Mouse (Mus musculus) heart, embryonic 15.5 days (tissue): ENCODE results near the gene Pdap1. TPM values are rescaled to one million over a fixed set of nuclear protein-coding genes. Genes with fewer than 3 reads are reported as not detected.
A peak's percentile ranks its signal among the peaks of the same experiment; 100 is the strongest.
"Not testable (repeated sequence)": the region's sequence is repeated elsewhere in the genome, so short reads cannot be mapped to it uniquely, and the experiment has no call there.

Source experiments
- ATAC-seq: fragments of 200-750 bp; cut with Nextera tagmentation; replicated peaks from 2 replicates; pipeline ENCODE4 v1.8.0; 2017; ENCODE audit warnings: low read depth, moderate TSS enrichment; ENCODE audit not compliant: insufficient number of reproducible peaks, insufficient read depth, low FRiP score
- H3K27ac ChIP-seq: fragments of 300-500 bp; sonication (generic); 2 replicates; pipeline ENCODE4 v1.5.1; 2015; ENCODE audit warnings: mild to moderate bottlenecking, inconsistent platforms
- H3K27me3 ChIP-seq: fragments of 300-500 bp; sonication (generic); 2 replicates; pipeline ENCODE4 v1.6.1; 2015; ENCODE audit warnings: inconsistent platforms
- H3K36me3 ChIP-seq: fragments of 300-500 bp; sonication (generic); 2 replicates; pipeline ENCODE4 v1.6.1; 2015; ENCODE audit warnings: mild to moderate bottlenecking, inconsistent platforms
- H3K4me1 ChIP-seq: fragments of 300-500 bp; sonication (generic); replicated peaks from 2 replicates; pipeline ENCODE4 v1.6.1; 2015; ENCODE audit warnings: inconsistent platforms
- H3K4me2 ChIP-seq: fragments of 300-500 bp; sonication (generic); 2 replicates; pipeline ENCODE4 v1.6.1; 2015; ENCODE audit warnings: inconsistent platforms, mild to moderate bottlenecking, moderate library complexity
- H3K4me3 ChIP-seq: fragments of 300-500 bp; sonication (generic); 2 replicates; pipeline ENCODE4 v1.5.1; 2015; ENCODE audit warnings: mild to moderate bottlenecking, inconsistent platforms
- H3K9ac ChIP-seq: fragments of 300-500 bp; sonication (generic); 2 replicates; pipeline ENCODE4 v1.6.1; 2015; ENCODE audit warnings: mild to moderate bottlenecking, inconsistent platforms
- H3K9me3 ChIP-seq: fragments of 300-500 bp; sonication (generic); replicated peaks from 2 replicates; pipeline ENCODE4 v1.6.1; 2016; ENCODE audit warnings: inconsistent platforms
- WGBS: fragments of 180-500 bp; shearing (Covaris S2); methylation state at CpG from one replicate; pipeline ENCODE4 v1.1.7; 2015; ENCODE audit warnings: mixed read lengths; 5-methylcytosine and 5-hydroxymethylcytosine counted together
- polyA plus RNA-seq: library from polyadenylated mRNA; unstranded; fragments of >200 nt; fragmentation: Nextera tagmentation; extraction: Ambion mirVana; gene quantifications from 2 replicates; pipeline ENCODE4 v1.2.1, GENCODE M21; 2015

The Pdap1 gene
- polyA plus RNA-seq, 1 experiment from 2014 or later, result 65.4 TPM

GRCm38 (mm10) chr5:145147748-145148147 lies 7.7 kb upstream of the Pdap1 start:
- no peaks in the 10 kb centered on the region for H3K9me3 ChIP-seq
- no peak overlapping the region for H3K9ac ChIP-seq
- H3K36me3 ChIP-seq, result peaks cover 99% of the 10 kb centered on the region
- no peak for ATAC-seq
- H3K4me1 ChIP-seq, result no peaks in the 10 kb centered on the region
- no peak overlapping the region for H3K27ac ChIP-seq
- 86% methylated on average over 5 of the region's 5 CpGs for WGBS
- no peak overlapping the region for H3K4me3 ChIP-seq
- no peaks in the 10 kb centered on the region for H3K27me3 ChIP-seq
- no peak overlapping the region for H3K4me2 ChIP-seq

DNA sequence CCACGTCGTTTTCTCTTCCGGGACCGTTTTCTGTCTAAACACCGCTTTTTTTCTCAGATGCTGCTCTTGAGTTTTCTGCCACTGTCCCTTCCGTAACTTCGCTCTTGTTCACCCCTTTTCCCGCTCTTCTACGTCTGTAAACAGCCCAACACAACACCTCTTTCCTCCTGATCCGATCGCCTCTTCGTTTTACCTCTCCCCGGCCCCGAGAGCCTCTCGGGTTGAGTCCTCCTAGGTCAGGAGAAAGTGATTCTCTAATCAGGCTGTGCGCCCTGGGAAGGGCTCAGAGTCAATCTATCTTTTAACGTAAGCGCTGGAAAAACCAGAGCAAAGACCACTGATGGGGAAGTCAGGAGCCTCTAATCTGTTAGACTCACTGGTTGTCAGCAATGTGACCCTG lies 573 bp upstream of the Pdap1 start:
- Histone ChIP-seq H3K27ac (peak overlapping the region; percentile 92), H3K4me2 (peak overlapping the region; percentile 75), H3K27me3 (no peaks in the 10 kb centered on the region), H3K4me3 (peak overlapping the region; percentile 83), H3K9me3 (no peaks in the 10 kb centered on the region), H3K4me1 (peaks cover 30% of the 10 kb centered on the region), H3K36me3 (peaks cover 56% of the 10 kb centered on the region), H3K9ac (peak overlapping the region; percentile 88)
- ATAC-seq, result no peak
- under 1% methylated on average over 18 of the region's 18 CpGs for WGBS

- H3K4me3 ChIP-seq, result peak overlapping the region; percentile 83
- peaks cover 56% of the 10 kb centered on the region for H3K36me3 ChIP-seq
- no peak for ATAC-seq
- no peaks in the 10 kb centered on the region for H3K27me3 ChIP-seq
- WGBS, result 8% methylated on average over 6 of the region's 6 CpGs
- peak overlapping the region; percentile 75 for H3K4me2 ChIP-seq
- H3K9me3 ChIP-seq, result no peaks in the 10 kb centered on the region
- no peak overlapping the region for H3K27ac ChIP-seq
- H3K9ac ChIP-seq, result peak overlapping the region; percentile 88
- peaks cover 30% of the 10 kb centered on the region for H3K4me1 ChIP-seq
Measured at GRCm38 (mm10) chr5:145138836-145139235, 1.2 kb downstream of the Pdap1 start.

- not testable (repeated sequence) for H3K27me3 ChIP-seq, ATAC-seq, H3K27ac ChIP-seq, H3K4me2 ChIP-seq, H3K4me3 ChIP-seq, H3K9ac ChIP-seq, H3K9me3 ChIP-seq
- Histone ChIP-seq H3K36me3 (peaks cover 80% of the 10 kb centered on the region), H3K4me1 (peaks cover 18% of the 10 kb centered on the region)
- WGBS, result 86% methylated on average over 6 of the region's 6 CpGs
Measured at GRCm38 (mm10) chr5:145133275-145133674, 6.8 kb downstream of the Pdap1 start.

DNA sequence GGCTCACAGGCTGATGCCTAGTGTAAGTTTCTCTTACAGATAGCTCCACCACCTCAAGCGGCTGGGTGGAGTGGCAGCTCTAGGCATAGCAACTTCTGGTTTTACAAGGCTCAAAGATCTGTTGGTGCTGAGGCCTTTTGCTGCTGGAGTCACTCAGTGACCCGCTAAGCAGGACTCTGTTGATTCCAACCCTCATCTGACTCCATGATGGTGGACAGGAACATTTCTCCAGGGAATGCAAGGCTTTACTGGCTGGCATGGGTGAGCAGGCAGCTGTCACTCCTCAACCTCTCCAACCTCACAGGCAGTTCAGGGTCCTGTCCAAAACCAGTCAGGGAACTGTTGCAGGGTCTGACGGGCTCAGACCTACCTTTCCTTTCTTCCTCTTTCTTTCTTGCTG lies 9.0 kb downstream of the Pdap1 start:
- Histone ChIP-seq H3K27ac (0 out of 2 replicates have a peak overlapping the region, but pooled peaks have one; percentile 49), H3K9me3 (no peaks in the 10 kb centered on the region)
- 94% methylated on average over 3 of the region's 3 CpGs for WGBS

GRCm38 (mm10) chr5:145130191-145130590 lies 9.8 kb downstream of the Pdap1 start:
- H3K27ac ChIP-seq, result 0 out of 2 replicates have a peak overlapping the region, but pooled peaks have one; percentile 49
- WGBS, result 79% methylated on average over 11 of the region's 11 CpGs
- ATAC-seq, result no peak

More for the DNA sequence above, 9.0 kb downstream of the Pdap1 start:
- Histone ChIP-seq H3K4me3 (no peak overlapping the region), H3K9ac (no peak overlapping the region), H3K36me3 (peaks cover 88% of the 10 kb centered on the region), H3K27me3 (no peaks in the 10 kb centered on the region), H3K4me2 (no peak overlapping the region), H3K4me1 (0 out of 2 replicates have a peak, but pooled peaks cover 9% of the 10 kb centered on the region)
- ATAC-seq, result no peak

GRCm38 (mm10) chr5:145129773-145130172 lies 10.3 kb downstream of the Pdap1 start:
- H3K9ac ChIP-seq, H3K4me3 ChIP-seq, H3K9me3 ChIP-seq, H3K27me3 ChIP-seq, ATAC-seq, H3K4me1 ChIP-seq, H3K4me2 ChIP-seq: not testable (repeated sequence)
- 67% methylated on average over 5 of the region's 6 CpGs for WGBS
- Histone ChIP-seq H3K36me3 (peaks cover 88% of the 10 kb centered on the region), H3K27ac (0 out of 2 replicates have a peak overlapping the region, but pooled peaks have one; percentile 49)

More at GRCm38 (mm10) chr5:145130191-145130590, 9.8 kb downstream of the Pdap1 start:
- 0 out of 2 replicates have a peak, but pooled peaks cover 9% of the 10 kb centered on the region for H3K4me1 ChIP-seq
- H3K9me3 ChIP-seq, result no peaks in the 10 kb centered on the region
- no peak overlapping the region for H3K4me3 ChIP-seq
- H3K9ac ChIP-seq, result no peak overlapping the region
- H3K36me3 ChIP-seq, result peaks cover 88% of the 10 kb centered on the region
- H3K4me2 ChIP-seq, result no peak overlapping the region
- no peaks in the 10 kb centered on the region for H3K27me3 ChIP-seq

DNA sequence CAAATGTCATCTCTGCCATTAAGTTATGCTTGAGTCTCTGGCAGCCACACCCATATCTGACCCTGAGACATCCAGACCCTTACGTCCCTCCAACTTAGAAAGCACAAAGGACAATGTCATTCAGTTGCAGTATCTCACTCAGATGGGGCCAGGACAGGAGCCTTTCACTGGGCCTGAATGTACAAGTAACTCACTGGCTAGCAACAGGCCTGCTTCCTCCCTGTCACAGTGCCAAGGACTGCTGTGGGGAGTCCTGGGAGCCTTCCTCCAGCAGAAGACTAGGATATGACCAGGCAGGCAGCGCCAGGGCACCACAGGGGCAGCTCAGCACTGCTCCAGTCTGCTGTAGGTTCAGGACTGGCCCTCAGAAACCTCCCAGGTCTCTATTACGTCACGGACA lies 10.9 kb downstream of the Pdap1 start:
- no peaks in the 10 kb centered on the region for H3K27me3 ChIP-seq
- no peak overlapping the region for H3K4me2 ChIP-seq
- 0 out of 2 replicates have a peak, but pooled peaks have one; percentile 36 for ATAC-seq
- H3K9ac ChIP-seq, result no peak overlapping the region
- H3K4me1 ChIP-seq, result 0 out of 2 replicates have a peak, but pooled peaks cover 9% of the 10 kb centered on the region
- peaks cover 88% of the 10 kb centered on the region for H3K36me3 ChIP-seq
- no peaks in the 10 kb centered on the region for H3K9me3 ChIP-seq
- peak overlapping the region; percentile 24 for H3K27ac ChIP-seq
- H3K4me3 ChIP-seq, result no peak overlapping the region
- 77% methylated on average over 4 of the region's 4 CpGs for WGBS

DNA sequence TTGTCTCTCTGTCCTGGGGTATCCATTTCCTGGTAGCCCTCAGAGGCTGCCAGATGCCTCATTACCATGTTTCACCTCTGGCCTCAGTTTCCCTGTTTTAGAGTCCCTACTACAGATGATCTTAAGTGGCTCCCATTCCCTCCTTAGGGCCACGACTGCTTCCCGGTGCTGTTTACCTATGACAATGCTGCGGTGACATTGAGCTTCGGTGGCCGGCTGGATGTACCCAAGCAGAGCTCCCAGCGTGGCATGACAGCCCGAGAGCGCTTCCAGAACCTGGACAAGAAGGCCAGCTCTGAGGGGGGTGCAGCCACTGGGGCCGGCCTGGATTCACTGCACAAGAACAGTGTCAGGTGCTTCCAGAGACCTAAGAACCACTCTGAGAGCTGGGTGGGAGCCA lies 13.5 kb downstream of the Pdap1 start:
- WGBS, result 91% methylated on average over 9 of the region's 9 CpGs
- no peak for ATAC-seq
- H3K36me3 ChIP-seq, result peaks cover 86% of the 10 kb centered on the region

DNA sequence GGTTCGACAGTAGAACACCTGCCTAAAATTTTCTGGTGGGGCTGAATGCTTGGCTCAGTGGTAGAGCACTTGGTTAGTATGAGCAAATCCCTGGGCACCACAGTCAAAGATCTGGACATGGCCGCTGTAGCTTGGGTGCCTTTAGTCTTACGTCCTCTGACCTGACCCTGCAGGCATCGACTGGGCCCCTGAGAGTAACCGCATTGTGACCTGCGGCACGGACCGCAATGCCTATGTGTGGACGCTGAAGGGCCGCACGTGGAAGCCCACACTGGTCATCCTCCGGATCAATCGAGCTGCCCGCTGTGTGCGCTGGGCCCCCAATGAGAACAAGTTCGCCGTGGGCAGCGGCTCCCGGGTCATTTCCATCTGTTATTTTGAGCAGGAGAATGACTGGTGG lies 16.6 kb downstream of the Pdap1 start:
- peaks cover 59% of the 10 kb centered on the region for H3K36me3 ChIP-seq
- no peaks in the 10 kb centered on the region for H3K9me3 ChIP-seq
- peaks cover 22% of the 10 kb centered on the region for H3K4me1 ChIP-seq
- H3K27me3 ChIP-seq, result no peaks in the 10 kb centered on the region
- no peak overlapping the region for H3K9ac ChIP-seq
- no peak overlapping the region for H3K4me2 ChIP-seq
- no peak overlapping the region for H3K27ac ChIP-seq
- 93% methylated on average over 19 of the region's 19 CpGs for WGBS
- no peak for ATAC-seq
- no peak overlapping the region for H3K4me3 ChIP-seq

More for the DNA sequence above, 13.5 kb downstream of the Pdap1 start:
- no peak overlapping the region for H3K4me3 ChIP-seq
- H3K9me3 ChIP-seq, result no peaks in the 10 kb centered on the region
- H3K27ac ChIP-seq, result no peak overlapping the region
- H3K27me3 ChIP-seq, result no peaks in the 10 kb centered on the region
- H3K4me1 ChIP-seq, result peaks cover 15% of the 10 kb centered on the region
- H3K4me2 ChIP-seq, result no peak overlapping the region
- H3K9ac ChIP-seq, result no peak overlapping the region

DNA sequence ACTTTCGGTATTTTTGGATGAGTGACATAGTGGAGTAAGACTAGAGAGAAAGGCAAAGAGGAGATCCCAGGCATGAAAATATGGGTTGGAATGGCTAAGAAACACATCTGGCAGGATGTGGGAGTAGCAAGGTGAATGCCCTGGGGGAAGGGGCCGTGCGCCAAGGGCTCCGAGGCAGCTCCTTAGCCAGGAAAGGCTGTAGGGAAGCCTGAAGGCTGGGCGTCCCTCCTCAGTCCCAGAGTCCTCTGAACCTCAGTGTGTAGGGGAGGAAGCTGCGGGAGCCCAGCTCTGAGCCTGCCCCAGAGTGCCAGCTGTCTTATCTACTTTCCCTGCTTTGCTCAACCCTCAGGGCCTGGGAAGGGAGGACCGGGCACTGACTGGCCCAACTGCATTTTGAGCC lies 19.1 kb downstream of the Pdap1 start:
- Histone ChIP-seq H3K9me3 (no peaks in the 10 kb centered on the region), H3K27ac (peak overlapping the region; percentile 38), H3K4me1 (peaks cover 41% of the 10 kb centered on the region), H3K9ac (no peak overlapping the region), H3K27me3 (no peaks in the 10 kb centered on the region), H3K4me2 (no peak overlapping the region), H3K36me3 (peaks cover 38% of the 10 kb centered on the region; the same call in 1 of the 2 replicates), H3K4me3 (no peak overlapping the region)
- 50% methylated on average over 7 of the region's 7 CpGs for WGBS
- no peak for ATAC-seq

- no peak for ATAC-seq
- no peak overlapping the region for H3K9ac ChIP-seq
- no peak overlapping the region for H3K27ac ChIP-seq
- H3K4me2 ChIP-seq, result no peak overlapping the region
- 90% methylated on average over 2 of the region's 2 CpGs for WGBS
- H3K4me3 ChIP-seq, result no peak overlapping the region
- H3K36me3 ChIP-seq, result peaks cover 26% of the 10 kb centered on the region; the same call in 1 of the 2 replicates
- H3K27me3 ChIP-seq, result no peaks in the 10 kb centered on the region
- H3K9me3 ChIP-seq, result no peaks in the 10 kb centered on the region
- peaks cover 49% of the 10 kb centered on the region for H3K4me1 ChIP-seq
Measured at GRCm38 (mm10) chr5:145119385-145119784, 20.7 kb downstream of the Pdap1 start.
